Mouse (Mus musculus) urinary bladder, postnatal 25 days (tissue): ENCODE results near the gene Aldh1a3.
A peak's percentile ranks its signal among the peaks of the same experiment; 100 is the strongest.

Experiments
- DNase-seq: peaks from one replicate; pipeline ENCODE4 v3.0.0; 2022; ENCODE audit warnings: low spot score

Aldh1a3 gene

GRCm38 (mm10) chr7:66369071-66369933, 58.0 kb downstream of the Aldh1a3 start:
- DNase-seq: no peak

- DNase-seq: no peak
These were observed 61.4 kb downstream of the Aldh1a3 start, which contains the start of gene Gm10974 for GRCm38 (mm10) chr7:66365904-66366303. Gene Gm10974 (plus strand): TSS chr7:66365905.

GRCm38 (mm10) chr7:66365411-66365810, 61.9 kb downstream of the Aldh1a3 start:
- no peak for DNase-seq

GRCm38 (mm10) chr7:66364491-66364890, 62.8 kb downstream of the Aldh1a3 start:
- no peak for DNase-seq

- DNase-seq: no peak
These were observed 68.3 kb downstream of the Aldh1a3 start for GRCm38 (mm10) chr7:66359044-66359443.

- DNase-seq: no peak
These were observed 68.9 kb downstream of the Aldh1a3 start for GRCm38 (mm10) chr7:66358461-66358860.

- DNase-seq: no peak
These were observed 71.4 kb downstream of the Aldh1a3 start for GRCm38 (mm10) chr7:66355791-66356522.

GRCm38 (mm10) chr7:66354911-66355310, 72.4 kb downstream of the Aldh1a3 start:
- no peak for DNase-seq

GRCm38 (mm10) chr7:66351074-66351473, 76.2 kb downstream of the Aldh1a3 start:
- DNase-seq: no peak

GRCm38 (mm10) chr7:66349670-66350069, 77.6 kb downstream of the Aldh1a3 start:
- DNase-seq: no peak

- DNase-seq: no peak
These were observed 78.7 kb downstream of the Aldh1a3 start for GRCm38 (mm10) chr7:66348588-66348987.

GRCm38 (mm10) chr7:66346959-66347663, 80.2 kb downstream of the Aldh1a3 start:
- no peak for DNase-seq

GRCm38 (mm10) chr7:66343307-66343706, 84.0 kb downstream of the Aldh1a3 start:
- no peak for DNase-seq

GRCm38 (mm10) chr7:66342831-66343230, 84.5 kb downstream of the Aldh1a3 start:
- DNase-seq: no peak

GRCm38 (mm10) chr7:66342323-66342722, 85.0 kb downstream of the Aldh1a3 start:
- peak; percentile 59 for DNase-seq
